Mouse (Mus musculus): ENCODE measurements at regions not wholly inside any gene's neighbourhood (a gene's known extent, or its start where the extent isn't known, plus 50 kb on each side); places are given as distances from the start of the nearest gene placed in this dataset.

DNA sequence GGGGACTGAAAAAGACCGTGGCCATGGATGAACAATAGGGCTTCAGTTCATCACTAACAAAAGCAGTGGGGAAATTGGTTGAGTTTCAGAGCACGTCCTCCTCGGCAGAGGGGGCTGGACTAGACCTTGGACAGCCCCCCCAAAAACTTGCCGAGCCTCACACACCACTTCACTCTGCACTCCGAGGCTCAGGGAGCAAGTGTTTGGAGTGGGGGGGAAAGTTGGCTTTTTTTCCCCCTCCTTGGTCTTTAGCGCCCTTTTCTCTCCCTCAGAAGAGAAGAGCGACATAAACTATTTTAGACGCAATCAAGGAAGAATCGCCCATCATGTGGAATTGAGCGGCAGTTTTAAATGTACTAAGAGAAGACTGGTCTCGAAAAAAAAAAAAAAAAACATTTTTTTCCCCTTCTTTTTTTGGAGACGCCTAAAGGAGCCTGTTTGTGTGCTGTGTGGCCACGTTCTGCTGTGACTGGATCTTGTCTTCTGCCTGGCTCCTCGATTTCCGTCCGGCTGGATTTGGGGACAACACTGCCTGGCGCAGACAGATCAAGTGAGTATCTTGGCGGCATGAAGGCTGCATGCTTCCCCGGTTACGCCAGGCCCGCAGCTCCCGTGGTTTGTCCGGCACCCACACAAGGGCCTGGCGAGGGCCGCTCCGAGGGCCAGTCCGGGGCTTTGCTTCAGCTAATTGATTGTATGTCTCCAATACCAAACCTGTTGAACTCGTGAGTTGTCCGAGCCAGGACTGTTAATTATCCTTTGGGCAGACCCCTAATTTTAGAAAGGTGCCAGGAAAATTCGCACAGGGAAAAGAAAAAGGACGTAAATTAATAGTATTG, 228.7 kb downstream of the Mef2c start:
- Histone ChIP-seq H3K4me1 (replicated peaks) (no peaks in the 10 kb centered on the region), H3K27ac (replicated peaks) (peak overlapping the region; percentile 100), H3K9me3 (no peaks in the 10 kb centered on the region), H3K27me3 (no peaks in the 10 kb centered on the region), H3K9ac (peak overlapping the region; percentile 100), H3K36me3 (peaks cover 12% of the 10 kb centered on the region; the same call in 1 of the 2 replicates), H3K4me2 (peak overlapping the region; percentile 69), H3K4me3 (peak overlapping the region; percentile 84)
- peak; percentile 32 for ATAC-seq (ENCODE audit: low read depth)
- WGBS, result under 1% methylated on average over 31 of the region's 31 CpGs

GRCm38 (mm10) chr13:83733231-83733990, 229.6 kb downstream of the Mef2c start:
- ATAC-seq (ENCODE audit: low read depth), result no peak
- Histone ChIP-seq H3K9me3 (no peaks in the 10 kb centered on the region), H3K27me3 (no peaks in the 10 kb centered on the region), H3K4me1 (replicated peaks) (no peaks in the 10 kb centered on the region; the same call in 1 of the 2 replicates), H3K4me2 (peak overlapping the region; percentile 69), H3K36me3 (peaks cover 21% of the 10 kb centered on the region), H3K9ac (peak overlapping the region; percentile 100), H3K27ac (replicated peaks) (peak overlapping the region; percentile 100), H3K4me3 (peak overlapping the region; percentile 84)
- 1% methylated on average over 23 of the region's 24 CpGs for WGBS

GRCm38 (mm10) chr13:83733991-83734610, 230.3 kb downstream of the Mef2c start:
- ATAC-seq (ENCODE audit: low read depth), result no peak
- no peaks in the 10 kb centered on the region for H3K27me3 ChIP-seq
- WGBS, result 0% methylated on average over 1 of the region's 1 CpGs
- peak overlapping the region; percentile 84 for H3K4me3 ChIP-seq
- no peaks in the 10 kb centered on the region; the same call in 1 of the 2 replicates for H3K4me1 ChIP-seq (replicated peaks)
- peak overlapping the region; percentile 100 for H3K9ac ChIP-seq
- H3K27ac ChIP-seq (replicated peaks), result peak overlapping the region; percentile 100
- H3K4me2 ChIP-seq, result peak overlapping the region; percentile 69
- H3K9me3 ChIP-seq, result no peaks in the 10 kb centered on the region
- peaks cover 26% of the 10 kb centered on the region for H3K36me3 ChIP-seq

- Histone ChIP-seq H3K27me3 (no peaks in the 10 kb centered on the region), H3K4me3 (peak overlapping the region; percentile 63), H3K9me3 (no peaks in the 10 kb centered on the region), H3K36me3 (peaks cover 26% of the 10 kb centered on the region), H3K9ac (peak overlapping the region; percentile 83), H3K4me1 (replicated peaks) (no peaks in the 10 kb centered on the region; the same call in 1 of the 2 replicates), H3K27ac (replicated peaks) (peak overlapping the region; percentile 84), H3K4me2 (peak overlapping the region; percentile 92)
- WGBS, result 2% methylated on average over 1 of the region's 1 CpGs
- ATAC-seq (ENCODE audit: low read depth), result no peak
Measured at GRCm38 (mm10) chr13:83734656-83735055, 230.8 kb downstream of the Mef2c start.

DNA sequence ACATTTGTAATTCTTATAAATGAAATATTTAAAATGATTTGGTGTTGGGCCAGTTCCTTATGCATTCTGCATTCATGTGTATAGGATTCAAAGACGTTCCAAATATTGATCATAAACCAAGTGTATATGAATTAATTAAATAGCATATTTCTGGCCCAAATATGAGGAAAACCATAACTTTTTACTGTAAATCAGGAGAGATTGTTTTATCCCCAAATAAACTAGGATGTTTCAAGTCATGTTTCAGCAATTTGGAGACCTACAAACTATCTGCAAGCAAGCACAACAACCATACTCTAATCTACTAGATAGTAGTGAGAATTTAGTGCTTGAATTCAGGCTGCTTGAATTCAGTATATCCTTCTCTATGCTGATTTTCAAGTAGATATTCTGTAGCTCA, 231.3 kb downstream of the Mef2c start:
- Histone ChIP-seq H3K4me2 (peak overlapping the region; percentile 92), H3K27ac (replicated peaks) (peak overlapping the region; percentile 90), H3K9ac (peak overlapping the region; percentile 83), H3K4me3 (peak overlapping the region; percentile 63), H3K36me3 (peaks cover 26% of the 10 kb centered on the region), H3K27me3 (no peaks in the 10 kb centered on the region), H3K4me1 (replicated peaks) (no peaks in the 10 kb centered on the region; the same call in 1 of the 2 replicates), H3K9me3 (no peaks in the 10 kb centered on the region)
- WGBS, result 16% methylated on average over 1 of the region's 1 CpGs
- no peak for ATAC-seq (ENCODE audit: low read depth)

DNA sequence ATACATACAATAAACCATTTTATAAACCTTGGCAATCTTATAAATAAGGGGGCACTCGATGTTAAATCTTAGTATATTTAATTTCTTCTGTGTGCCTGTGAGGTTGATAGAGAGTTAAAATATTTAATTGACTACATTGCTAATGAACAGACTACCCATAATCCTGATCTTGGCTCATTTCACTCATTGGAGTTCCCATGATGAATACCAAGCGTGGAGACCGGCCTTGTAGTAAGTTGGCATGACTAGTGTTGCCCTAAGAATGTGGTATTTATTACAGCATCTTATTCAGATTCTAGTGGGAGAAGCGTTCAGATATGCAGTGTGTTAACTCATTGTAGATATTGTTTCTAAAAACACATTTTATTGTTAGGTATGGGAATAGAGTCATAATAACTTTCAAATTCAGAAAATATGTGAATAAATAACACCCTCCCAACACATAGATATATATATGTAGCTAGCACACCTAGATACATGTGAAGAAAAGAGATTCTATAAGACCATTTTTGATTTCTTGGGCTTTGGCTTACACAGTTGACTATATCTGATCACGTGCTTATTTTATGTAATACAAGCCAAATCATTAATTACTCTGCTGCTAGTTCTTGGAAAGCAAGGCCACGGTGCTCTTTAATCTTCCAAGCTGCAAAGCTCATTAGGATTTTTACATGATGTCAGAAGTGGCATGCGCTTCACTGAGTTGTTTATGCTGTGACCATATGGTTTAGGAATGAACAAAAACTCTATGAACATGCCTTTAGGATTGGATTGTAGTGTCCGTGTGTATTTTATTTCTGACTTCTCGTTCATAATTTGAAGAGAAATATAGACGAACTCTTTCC, 232.0 kb downstream of the Mef2c start:
- Histone ChIP-seq H3K4me1 (replicated peaks) (no peaks in the 10 kb centered on the region; the same call in 1 of the 2 replicates), H3K27ac (replicated peaks) (peak overlapping the region; percentile 90), H3K36me3 (peaks cover 26% of the 10 kb centered on the region), H3K27me3 (no peaks in the 10 kb centered on the region), H3K9me3 (no peaks in the 10 kb centered on the region), H3K9ac (peak overlapping the region; percentile 83), H3K4me2 (peak overlapping the region; percentile 92), H3K4me3 (peak overlapping the region; percentile 63)
- whole genome bisulfite sequencing, result 15% methylated on average over 10 of the region's 10 CpGs
- ATAC-seq (ENCODE audit: low read depth), result no peak

- H3K36me3 ChIP-seq, result peaks cover 26% of the 10 kb centered on the region
Measured at GRCm38 (mm10) chr13:83737031-83737825, 233.4 kb downstream of the Mef2c start.

DNA sequence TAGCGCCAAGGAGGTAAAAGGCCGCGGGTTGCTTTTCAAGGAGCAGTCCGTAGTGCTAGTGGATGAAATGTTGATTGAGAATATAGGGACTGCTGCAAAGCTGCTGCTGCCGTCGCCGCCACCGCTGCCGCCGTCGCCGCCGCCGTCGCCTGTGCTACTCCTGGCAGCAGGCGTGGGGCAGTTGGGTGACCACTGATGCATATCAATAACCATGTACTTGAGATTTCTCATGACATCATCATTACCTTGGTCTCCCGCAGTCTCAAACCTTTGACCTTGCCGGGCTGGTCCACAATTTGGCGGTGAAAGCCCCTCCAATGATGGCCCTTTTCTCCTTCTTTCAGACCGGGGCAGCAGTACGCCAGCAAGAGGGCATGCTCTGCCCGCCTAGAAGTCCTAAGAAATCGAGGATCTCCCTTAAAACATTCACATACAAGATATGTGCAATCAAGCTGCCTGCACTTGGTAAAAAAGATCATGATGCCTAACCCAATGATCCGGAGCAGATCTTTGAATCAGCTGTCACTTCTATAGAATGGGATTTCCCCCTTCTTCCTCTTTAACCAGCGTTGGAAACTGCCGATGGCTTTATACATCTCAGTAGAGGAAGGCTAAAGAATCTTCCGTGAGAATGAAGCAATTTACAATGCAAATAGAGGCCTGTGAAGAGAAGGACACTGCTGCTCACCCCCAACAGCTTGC, 234.1 kb downstream of the Mef2c start:
- ATAC-seq (ENCODE audit: low read depth), result no peak
- under 1% methylated on average over 27 of the region's 27 CpGs for WGBS
- Histone ChIP-seq H3K4me3 (peak overlapping the region; percentile 63), H3K4me1 (replicated peaks) (peaks cover 5% of the 10 kb centered on the region; the same call in 1 of the 2 replicates), H3K36me3 (peaks cover 23% of the 10 kb centered on the region), H3K27me3 (no peaks in the 10 kb centered on the region), H3K4me2 (peak overlapping the region; percentile 92), H3K9ac (peak overlapping the region; percentile 99), H3K9me3 (no peaks in the 10 kb centered on the region), H3K27ac (replicated peaks) (peak overlapping the region; percentile 99)

More at GRCm38 (mm10) chr13:83737031-83737825, 233.4 kb downstream of the Mef2c start:
- Histone ChIP-seq H3K9me3 (no peaks in the 10 kb centered on the region), H3K4me2 (peak overlapping the region; percentile 92), H3K27me3 (no peaks in the 10 kb centered on the region), H3K4me1 (replicated peaks) (peaks cover 1% of the 10 kb centered on the region; the same call in 1 of the 2 replicates), H3K4me3 (peak overlapping the region; percentile 63), H3K27ac (replicated peaks) (peak overlapping the region; percentile 99), H3K9ac (peak overlapping the region; percentile 99)
- WGBS, result 2% methylated on average over 9 of the region's 9 CpGs
- ATAC-seq (ENCODE audit: low read depth), result no peak

DNA sequence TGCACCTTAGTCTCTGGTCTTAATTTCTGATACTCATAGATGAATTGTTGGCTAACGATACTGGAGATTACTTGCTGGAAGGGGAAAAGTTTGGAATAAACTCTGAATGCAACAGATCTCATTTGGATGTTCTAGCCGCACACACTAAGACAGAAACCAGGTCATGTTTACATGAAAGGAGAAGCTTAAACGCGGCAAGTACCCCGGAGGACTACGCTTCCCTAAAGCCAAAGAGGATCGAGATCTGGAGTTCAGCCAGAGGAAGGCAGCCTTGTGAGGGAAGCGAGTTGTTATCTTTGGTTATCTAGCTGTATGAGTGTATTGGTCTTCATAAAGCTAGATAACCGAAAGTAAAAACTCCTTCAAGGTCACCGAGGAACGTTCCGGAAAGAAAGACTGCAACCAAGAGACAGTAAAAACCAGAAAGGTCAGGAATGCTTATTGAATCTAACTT, 234.7 kb downstream of the Mef2c start:
- whole genome bisulfite sequencing, result 1% methylated on average over 12 of the region's 12 CpGs
- Histone ChIP-seq H3K4me1 (replicated peaks) (peaks cover 5% of the 10 kb centered on the region; the same call in 1 of the 2 replicates), H3K4me3 (peak overlapping the region; percentile 63), H3K9me3 (no peaks in the 10 kb centered on the region), H3K4me2 (peak overlapping the region; percentile 92), H3K27ac (replicated peaks) (peak overlapping the region; percentile 99), H3K9ac (peak overlapping the region; percentile 99), H3K27me3 (no peaks in the 10 kb centered on the region), H3K36me3 (peaks cover 20% of the 10 kb centered on the region)
- ATAC-seq (ENCODE audit: low read depth), result no peak

- H3K9me3 ChIP-seq, result no peaks in the 10 kb centered on the region
- ATAC-seq (ENCODE audit: low read depth), result no peak
- WGBS, result 5% methylated on average over 3 of the region's 3 CpGs
- peak overlapping the region; percentile 63 for H3K4me3 ChIP-seq
- H3K4me2 ChIP-seq, result peak overlapping the region; percentile 92
- peak overlapping the region; percentile 99 for H3K9ac ChIP-seq
- peak overlapping the region; percentile 99 for H3K27ac ChIP-seq (replicated peaks)
- no peaks in the 10 kb centered on the region for H3K27me3 ChIP-seq
- peaks cover 18% of the 10 kb centered on the region for H3K36me3 ChIP-seq
- peaks cover 8% of the 10 kb centered on the region for H3K4me1 ChIP-seq (replicated peaks)
Measured at GRCm38 (mm10) chr13:83739131-83739530, 235.3 kb downstream of the Mef2c start.
